ENCODE assay signal across 10 mouse cellular contexts in genomic region chr4:152108673-152109072, GRCm38 (mm10). TPM values are rescaled to one million over a fixed set of nuclear protein-coding genes. Genes with fewer than 3 reads are reported as not detected.
DNase-seq lines count a peak whose midpoint lies in the region; ATAC-seq lines count a peak whose summit lies in the region.
"Had no signal": no experiment of that assay in that cellular context is flagged by ENCODE, and none has a peak within 500 bp of the region (broad histone marks: within the 10 kb centered on the region; RNA-seq: fewer than 3 reads in every experiment).

No protein-coding gene starts in this region.

- H3K36me3 ChIP-seq in forebrain, embryonic 16.5 days (ENCODE audit: control insufficient read depth, insufficient read depth): peaks cover 4% of the 10 kb centered on the region
- H3K36me3 ChIP-seq in kidney, embryonic 14.5 days (ENCODE audit: control insufficient read depth, insufficient read depth, low read length): peaks cover 55% of the 10 kb centered on the region
- H3K36me3 ChIP-seq in midbrain, embryonic 15.5 days (replicated peaks): no peaks in the 10 kb centered on the region

- peaks cover 14% of the 10 kb centered on the region for H3K4me1 ChIP-seq in forebrain, embryonic 16.5 days (replicated peaks; ENCODE audit: control insufficient read depth, insufficient read depth, low read length)
- peaks cover 21% of the 10 kb centered on the region for H3K4me1 ChIP-seq in kidney, embryonic 14.5 days (ENCODE audit: control insufficient read depth, insufficient read depth, low read length)
- H3K4me1 ChIP-seq in midbrain, embryonic 15.5 days: peaks cover 19% of the 10 kb centered on the region

- peak overlapping the region; percentile 57 for H3K4me2 ChIP-seq in forebrain, embryonic 16.5 days (ENCODE audit: low read length)
- H3K4me2 ChIP-seq in kidney, embryonic 14.5 days (replicated peaks; ENCODE audit: low read depth, low read length): peak overlapping the region; percentile 73
- H3K4me2 ChIP-seq in midbrain, embryonic 15.5 days: peak overlapping the region; percentile 60

- no peaks in the 10 kb centered on the region for H3K27me3 ChIP-seq in forebrain, embryonic 16.5 days (replicated peaks; ENCODE audit: control insufficient read depth, insufficient read depth, low read length)
- H3K27me3 ChIP-seq in kidney, embryonic 14.5 days (ENCODE audit: control insufficient read depth, insufficient read depth, low read length): no peaks in the 10 kb centered on the region
- H3K27me3 ChIP-seq in midbrain, embryonic 15.5 days (replicated peaks): peaks cover 3% of the 10 kb centered on the region; the same call in 1 of the 2 replicates

- H3K4me3 ChIP-seq in forebrain, embryonic 16.5 days (replicated peaks; ENCODE audit: low read length): no peak overlapping the region
- peak overlapping the region; percentile 38; the same call in 1 of the 2 replicates for H3K4me3 ChIP-seq in kidney, embryonic 14.5 days (ENCODE audit: low read length)
- H3K4me3 ChIP-seq in midbrain, embryonic 15.5 days: peak overlapping the region; percentile 36

- no peak for ATAC-seq in forebrain, embryonic 16.5 days
- no peak for ATAC-seq in kidney, embryonic 14.5 days (ENCODE audit: low FRiP score, low TSS enrichment)
- ATAC-seq in midbrain, embryonic 15.5 days (replicated peaks): no peak

- peak; percentile 61 for DNase-seq in kidney, adult 9 months
- DNase-seq in kidney, adult 11 months: no peak
- DNase-seq in adrenal gland, adult 2 months: no peak
- DNase-seq in cerebellum, adult 9-11 months: no peak
- DNase-seq: cerebellum, adult 9-10 months; thymus, postnatal 36 days had no signal

- no peak overlapping the region for H3K27ac ChIP-seq in forebrain, embryonic 16.5 days (ENCODE audit: low read length)
- no peak overlapping the region for H3K27ac ChIP-seq in kidney, embryonic 14.5 days (ENCODE audit: low read depth, low read length)
- peak overlapping the region; percentile 71 for H3K27ac ChIP-seq in midbrain, embryonic 15.5 days

- H3K9ac ChIP-seq in forebrain, embryonic 16.5 days (replicated peaks; ENCODE audit: low read depth, low read length): no peak overlapping the region
- no peak overlapping the region for H3K9ac ChIP-seq in kidney, embryonic 14.5 days (ENCODE audit: low read depth, low read length)
- peak overlapping the region; percentile 41 for H3K9ac ChIP-seq in midbrain, embryonic 15.5 days

- WGBS in forebrain, embryonic 16.5 days: 89% methylated on average over 5 of the region's 5 CpGs
- 68% methylated on average over 5 of the region's 5 CpGs for WGBS in kidney, embryonic 14.5 days
- WGBS in midbrain, embryonic 15.5 days: 88% methylated on average over 5 of the region's 5 CpGs

- no peaks in the 10 kb centered on the region for H3K9me3 ChIP-seq in forebrain, embryonic 16.5 days (ENCODE audit: control insufficient read depth, low read length)
- H3K9me3 ChIP-seq in kidney, embryonic 14.5 days (ENCODE audit: control insufficient read depth, low read length): no peaks in the 10 kb centered on the region
- H3K9me3 ChIP-seq in midbrain, embryonic 15.5 days: no peaks in the 10 kb centered on the region

RNA-seq across cellular contexts. Expression of gene Tnfrsf25, which starts 7.1 kb away (rescaled TPM):
- polyA plus RNA-seq in forebrain, embryonic 16.5 days (2015; fragmentation: Nextera tagmentation; extraction: Ambion mirVana): 0.97 and 1.5 TPM in 2 replicates
- polyA plus RNA-seq in kidney, embryonic 14.5 days (2014; fragmentation: Nextera tagmentation; extraction: Ambion mirVana): 0.57 and 1.9 TPM in 2 replicates
- polyA plus RNA-seq in midbrain, embryonic 15.5 days (2015; fragmentation: Nextera tagmentation; extraction: Ambion mirVana): 0.80 and 1.0 TPM in 2 replicates
- 1 to 10 TPM in 1 of 2 experiments, under 1 TPM in 1; 0.79 to 1.3 TPM for total RNA-seq in adrenal gland, adult 2 months (2021)
- 2.5 TPM in 2 replicates for polyA plus RNA-seq in adrenal gland, adult 2 months (2012; rRNA removed)

RNA-seq across cellular contexts. Expression of gene Plekhg5, which starts 36.4 kb away (rescaled TPM):
- polyA plus RNA-seq in forebrain, embryonic 16.5 days (2015; fragmentation: Nextera tagmentation; extraction: Ambion mirVana): 11.7 and 13.2 TPM in 2 replicates
- polyA plus RNA-seq in kidney, embryonic 14.5 days (2014; fragmentation: Nextera tagmentation; extraction: Ambion mirVana): 10.4 and 16.1 TPM in 2 replicates
- 12.3 and 12.5 TPM in 2 replicates for polyA plus RNA-seq in midbrain, embryonic 15.5 days (2015; fragmentation: Nextera tagmentation; extraction: Ambion mirVana)
- total RNA-seq in adrenal gland, adult 2 months (2021): 10 to 100 TPM in 1 of 2 experiments, 1 to 10 TPM in 1; 7.4 to 15.5 TPM
- polyA plus RNA-seq in adrenal gland, adult 2 months (2012; rRNA removed): 21.9 and 30.7 TPM in 2 replicates

RNA-seq across cellular contexts. Expression of gene Espn, which starts 43.5 kb away (rescaled TPM):
- polyA plus RNA-seq in forebrain, embryonic 16.5 days (2015; fragmentation: Nextera tagmentation; extraction: Ambion mirVana): 0.08 and 0.12 TPM in 2 replicates
- 36.1 and 36.3 TPM in 2 replicates for polyA plus RNA-seq in kidney, embryonic 14.5 days (2014; fragmentation: Nextera tagmentation; extraction: Ambion mirVana)
- polyA plus RNA-seq in midbrain, embryonic 15.5 days (2015; fragmentation: Nextera tagmentation; extraction: Ambion mirVana): 0.13 and 0.19 TPM in 2 replicates
- total RNA-seq in adrenal gland, adult 2 months (2021): 1 to 10 TPM; 1.7 to 2.3 TPM
- 8.3 and 10.4 TPM in 2 replicates for polyA plus RNA-seq in adrenal gland, adult 2 months (2012; rRNA removed)

RNA-seq across cellular contexts. Expression of gene Hes2, which starts 50.0 kb away (rescaled TPM):
- not detected in 2 replicates for polyA plus RNA-seq in forebrain, embryonic 16.5 days (2015; fragmentation: Nextera tagmentation; extraction: Ambion mirVana)
- polyA plus RNA-seq in kidney, embryonic 14.5 days (2014; fragmentation: Nextera tagmentation; extraction: Ambion mirVana): not detected in 2 replicates
- polyA plus RNA-seq in midbrain, embryonic 15.5 days (2015; fragmentation: Nextera tagmentation; extraction: Ambion mirVana): not detected in 2 replicates
- total RNA-seq in adrenal gland, adult 2 months (2021): not detected
- polyA plus RNA-seq in adrenal gland, adult 2 months (2012; rRNA removed): 0.57 TPM in 1 of 2 replicates, not detected in the other
- total RNA-seq: left cerebral cortex, postnatal 4 days had no signal
